ENCODE assay signal across 8 mouse cellular contexts in genomic region chr14:79771094-79771535, GRCm38 (mm10). TPM values are rescaled to one million over a fixed set of nuclear protein-coding genes. Genes with fewer than 3 reads are reported as not detected.
DNase-seq lines count a peak whose midpoint lies in the region; ATAC-seq and TF ChIP-seq lines count a peak whose summit lies in the region.

Gene Pcdh8 (minus strand): TSS chr14:79771312.

- POLR2A ChIA-PET in Patski (lab: Charles Lee), result interaction anchor here (1.1 to 1.2 kb wide), 2 partner anchors 11 to 58 kb away, joined by 3 read pairs; no protein-coding TSS in a partner anchor

- H3K36me3 ChIP-seq in hindbrain, embryonic 12.5 days, result no peaks in the 10 kb centered on the region
- no peaks in the 10 kb centered on the region for H3K36me3 ChIP-seq in lung, embryonic 14.5 days (ENCODE audit: insufficient read depth)

- ATAC-seq in Patski, result peak; percentile 83
- peak; percentile 89 for ATAC-seq in hindbrain, embryonic 12.5 days (ENCODE audit: low FRiP score)
- peak; percentile 95 for ATAC-seq in lung, embryonic 14.5 days (ENCODE audit: insufficient read depth)

- H3K27ac ChIP-seq in hindbrain, embryonic 12.5 days, result peak within 1 kb of the TSS; percentile 86
- no peak within 1 kb of the TSS for H3K27ac ChIP-seq in lung, embryonic 14.5 days (ENCODE audit: low read depth)

- H3K9ac ChIP-seq in hindbrain, embryonic 12.5 days, result peak within 1 kb of the TSS; percentile 69
- H3K9ac ChIP-seq in lung, embryonic 14.5 days, result no peak within 1 kb of the TSS

- WGBS in hindbrain, embryonic 12.5 days, result under 1% methylated on average over 30 of the region's 30 CpGs
- WGBS in lung, embryonic 14.5 days, result under 1% methylated on average over 30 of the region's 30 CpGs

- CTCF ChIA-PET in Patski (lab: Charles Lee), result no interaction called here

- H3K4me2 ChIP-seq in hindbrain, embryonic 12.5 days (replicated peaks), result peak within 1 kb of the TSS; percentile 76
- H3K4me2 ChIP-seq in lung, embryonic 14.5 days, result peak within 1 kb of the TSS; percentile 69

- no peak for TF ChIP-seq CTCF in Patski (IDR thresholded peaks at IDR 0.05)
- peak; percentile 17 for TF ChIP-seq CTCF in lung, embryonic 14.5 days (IDR thresholded peaks at IDR 0.05; ENCODE audit: low read depth)

- no peak for DNase-seq in Patski (ENCODE audit: low read depth, low spot score)
- peak; percentile 94 to 96 for DNase-seq in cerebellum, postnatal 10 days
- DNase-seq in frontal cortex, postnatal 14 days (ENCODE audit: low spot score in 2 of 2), result peak; percentile 86 to 91
- DNase-seq in layer of hippocampus, postnatal 10 days (ENCODE audit: low spot score in 2 of 2), result peak; percentile 92 to 96
- DNase-seq in lung, embryonic 14.5 days, result peak; percentile 96
- peak; percentile 85 for DNase-seq in ovary, postnatal 36 days (ENCODE audit: low spot score)
- DNase-seq in spleen, postnatal 4 days (ENCODE audit: low spot score in 2 of 2), result no peak

- in situ Hi-C loops in Patski (cut with MboI; ENCODE audit: low pct_unique_long_range_greater_than_20kb), result no loop called here

- H3K27me3 ChIP-seq in Patski, result peaks cover 78% of the 10 kb centered on the region
- peaks cover 58% of the 10 kb centered on the region for H3K27me3 ChIP-seq in hindbrain, embryonic 12.5 days
- peaks cover 84% of the 10 kb centered on the region for H3K27me3 ChIP-seq in lung, embryonic 14.5 days (ENCODE audit: insufficient read depth, low read length)

- H3K9me3 ChIP-seq in hindbrain, embryonic 12.5 days (replicated peaks), result no peaks in the 10 kb centered on the region
- no peaks in the 10 kb centered on the region for H3K9me3 ChIP-seq in lung, embryonic 14.5 days (ENCODE audit: low read depth, low read length)

- H3K4me1 ChIP-seq in hindbrain, embryonic 12.5 days, result peaks cover 62% of the 10 kb centered on the region
- peaks cover 5% of the 10 kb centered on the region; the same call in 1 of the 2 replicates for H3K4me1 ChIP-seq in lung, embryonic 14.5 days (ENCODE audit: insufficient read depth)

- H3K4me3 ChIP-seq in hindbrain, embryonic 12.5 days, result peak within 1 kb of the TSS; percentile 58
- peak within 1 kb of the TSS; percentile 35 for H3K4me3 ChIP-seq in lung, embryonic 14.5 days (ENCODE audit: low read depth, low read length)

RNA-seq across cellular contexts. Expression of gene Pcdh8, which starts in this region (rescaled TPM):
- 0.50 TPM for polyA plus RNA-seq in Patski (2021)
- 40.7 and 42.6 TPM in 2 replicates for polyA plus RNA-seq in hindbrain, embryonic 12.5 days (2016; fragmentation: Nextera tagmentation; extraction: Ambion mirVana)
- total RNA-seq in layer of hippocampus, postnatal 10 days (2021), result 10 to 100 TPM; 74.9 to 78.2 TPM
- 0.08 and 0.14 TPM in 2 replicates for polyA plus RNA-seq in lung, embryonic 14.5 days (2014; fragmentation: Nextera tagmentation; extraction: Ambion mirVana)

Comparison
In these comparisons a context has a peak if more than half of its experiments do, and no peak if none do; other contexts are left out.
1. RNA of gene Pcdh8 (polyA plus RNA-seq): 40.7 to 42.6 TPM in hindbrain, embryonic 12.5 days; 0.50 TPM in Patski (single experiment) and 0.08 to 0.14 TPM in lung, embryonic 14.5 days; every median in the first group is over 10 times any median in the second.
2. Peak in ATAC-seq in Patski; RNA of the gene not detected or under 1 TPM.
3. Peak in DNase-seq, ATAC-seq, H3K4me3 ChIP-seq and H3K4me2 ChIP-seq in lung, embryonic 14.5 days; RNA of the gene not detected or under 1 TPM.
4. DNase-seq: peak in cerebellum, postnatal 10 days (2 of 2), frontal cortex, postnatal 14 days (2 of 2), layer of hippocampus, postnatal 10 days (2 of 2) and ovary, postnatal 36 days (single experiment); none in Patski (single experiment) and spleen, postnatal 4 days (0 of 2).
5. Peak in every context shown above with its lines, with median percentiles within 50 percentile points of each other: ATAC-seq.